Mouse (Mus musculus) adrenal gland, postnatal 36 days (tissue): ENCODE results near the gene Fli1. TPM values are rescaled to one million over a fixed set of nuclear protein-coding genes. Genes with fewer than 3 reads are reported as not detected.

Experiments
- DNase-seq, 2 experiments: peaks; one replicate each; pipeline ENCODE4 v3.0.0; 2021; ENCODE audit warnings: mixed read lengths in 1 of 2
- total RNA-seq, 2 experiments: library from RNA; stranded (reverse); gene quantifications; 2 replicates each; pipeline ENCODE4 v1.2.3; 2021

The Fli1 gene
- total RNA-seq, 2 experiments from 2014 or later: 15.4 to 15.5 TPM

- no peak for DNase-seq
These were observed 74.3 kb downstream of the Fli1 start for GRCm38 (mm10) chr9:32468313-32468712.

- no peak for DNase-seq
These were observed 75.2 kb downstream of the Fli1 start for GRCm38 (mm10) chr9:32467443-32467842.

- no peak for DNase-seq
These were observed 75.8 kb downstream of the Fli1 start for GRCm38 (mm10) chr9:32466861-32467260.

GRCm38 (mm10) chr9:32456707-32457106 is 86.0 kb downstream of the Fli1 start:
- no peak for DNase-seq

- DNase-seq: no peak
These were observed 92.5 kb downstream of the Fli1 start for GRCm38 (mm10) chr9:32450161-32450560.

GRCm38 (mm10) chr9:32448766-32449165 is 93.9 kb downstream of the Fli1 start:
- no peak for DNase-seq

GRCm38 (mm10) chr9:32445789-32446188 is 96.9 kb downstream of the Fli1 start:
- no peak for DNase-seq

GRCm38 (mm10) chr9:32444453-32445201 is 98.0 kb downstream of the Fli1 start:
- DNase-seq: no peak

GRCm38 (mm10) chr9:32443817-32444216 is 98.8 kb downstream of the Fli1 start:
- DNase-seq: no peak

GRCm38 (mm10) chr9:32443115-32443514 is 99.5 kb downstream of the Fli1 start:
- DNase-seq: no peak

- no peak for DNase-seq
These were observed 108.1 kb downstream of the Fli1 start for GRCm38 (mm10) chr9:32434241-32435213.

- peak; percentile 28 to 58 for DNase-seq
These were observed 111.6 kb downstream of the Fli1 start for GRCm38 (mm10) chr9:32431061-32431460.

GRCm38 (mm10) chr9:32425321-32425720 is 117.3 kb downstream of the Fli1 start:
- DNase-seq: no peak

GRCm38 (mm10) chr9:32420711-32421110 is 122.0 kb downstream of the Fli1 start:
- DNase-seq: no peak

- DNase-seq: no peak
These were observed 125.1 kb downstream of the Fli1 start for GRCm38 (mm10) chr9:32417466-32418116.

GRCm38 (mm10) chr9:32415952-32416351 is 126.7 kb downstream of the Fli1 start:
- DNase-seq: no peak

- DNase-seq: no peak
These were observed 127.7 kb downstream of the Fli1 start for GRCm38 (mm10) chr9:32414956-32415355.

- no peak for DNase-seq
These were observed 129.7 kb downstream of the Fli1 start for GRCm38 (mm10) chr9:32412836-32413580.

- no peak for DNase-seq
These were observed 131.2 kb downstream of the Fli1 start for GRCm38 (mm10) chr9:32411507-32411906.

GRCm38 (mm10) chr9:32410671-32411070 is 132.0 kb downstream of the Fli1 start:
- DNase-seq: no peak

GRCm38 (mm10) chr9:32409060-32409961 is 133.3 kb downstream of the Fli1 start:
- DNase-seq: peak; percentile 12 to 46
